8 mouse cellular contexts compared by ENCODE assay signal in the genomic region with DNA sequence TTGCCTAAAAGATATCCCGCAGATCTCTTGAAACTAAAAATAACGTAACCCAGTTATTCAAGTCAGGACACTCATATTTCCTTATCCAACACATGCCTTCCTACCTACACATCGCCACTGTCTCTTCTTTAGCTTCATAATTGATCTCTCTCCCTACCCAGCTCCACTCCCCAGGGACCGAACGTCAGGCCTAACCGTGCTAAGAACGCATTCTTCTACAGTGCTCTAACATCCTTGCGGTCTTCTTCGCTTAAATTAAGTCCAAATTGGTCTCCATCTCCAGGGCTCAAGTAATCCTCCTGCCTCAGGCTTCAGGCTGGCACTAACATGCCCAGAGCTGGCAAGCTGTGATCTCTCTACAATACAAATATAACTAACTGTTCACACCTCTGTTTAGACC. TPM values are rescaled to one million over a fixed set of nuclear protein-coding genes. Genes with fewer than 3 reads are reported as not detected.
A peak's percentile ranks its signal among the peaks of the same experiment; 100 is the strongest.
DNase-seq lines count a peak whose midpoint lies in the region; ATAC-seq and TF ChIP-seq lines count a peak whose summit lies in the region.

No protein-coding gene starts in this region.

- H3K4me2 ChIP-seq in heart, embryonic 11.5 days, result peak overlapping the region; percentile 97
- peak overlapping the region; percentile 94 for H3K4me2 ChIP-seq in limb, embryonic 14.5 days (replicated peaks; ENCODE audit: low read depth, low read length, severe bottlenecking)

- H3K4me1 ChIP-seq in heart, embryonic 11.5 days (ENCODE audit: control insufficient read depth, insufficient read depth, low read length), result peaks cover 19% of the 10 kb centered on the region
- peaks cover 2 to 10% of the 10 kb centered on the region in 2 experiments; a peak in 2 of 4 replicates for H3K4me1 ChIP-seq in ES-E14 (ENCODE audit: control insufficient read depth in 2 of 2, insufficient read depth in 2 of 2, low read length in 2 of 2, poor library complexity in 1 of 2)
- H3K4me1 ChIP-seq in forebrain, embryonic 10.5 days, result peaks cover 38% of the 10 kb centered on the region
- peaks cover 20% of the 10 kb centered on the region for H3K4me1 ChIP-seq in limb, embryonic 14.5 days (ENCODE audit: control insufficient read depth, insufficient read depth, low read length)
- H3K4me1 ChIP-seq in small intestine, adult 2 months (ENCODE audit: control insufficient read depth, insufficient read depth, insufficient read length, low read length), result peaks cover 9% of the 10 kb centered on the region; the same call in 1 of the 2 replicates

- DNase-seq in heart, adult 9 months (ENCODE audit: low spot score in 2 of 2), result no peak
- DNase-seq in ES-E14 (ENCODE audit: low read depth, low spot score), result no peak
- no peak for DNase-seq in forebrain, embryonic 10.5 days (ENCODE audit: extremely low spot score, low spot score)
- peak; percentile 40 for DNase-seq in limb, embryonic 14.5 days (ENCODE audit: low spot score)
- DNase-seq in layer of hippocampus, adult 8-10 months (ENCODE audit: low spot score in 2 of 2), result no peak
- DNase-seq in right cerebral cortex, postnatal 25 days, result no peak

- no peaks in the 10 kb centered on the region for H3K27me3 ChIP-seq in heart, embryonic 11.5 days (ENCODE audit: control insufficient read depth, insufficient read depth, low read length)
- no peaks in the 10 kb centered on the region for H3K27me3 ChIP-seq in forebrain, embryonic 10.5 days (ENCODE audit: poor library complexity, severe bottlenecking)
- no peaks in the 10 kb centered on the region for H3K27me3 ChIP-seq in limb, embryonic 14.5 days (ENCODE audit: control insufficient read depth, insufficient read depth, low read length)
- no peaks in the 10 kb centered on the region for H3K27me3 ChIP-seq in small intestine, adult 2 months (ENCODE audit: control insufficient read depth, insufficient read depth, low read length)

- peak overlapping the region; percentile 97 for H3K27ac ChIP-seq in heart, embryonic 11.5 days (ENCODE audit: low read depth, low read length)
- H3K27ac ChIP-seq in ES-E14 (ENCODE audit: insufficient read depth, low read depth, low read length, poor library complexity, severe bottlenecking), result peak overlapping the region; percentile 99; the same call in 1 of the 2 replicates
- H3K27ac ChIP-seq in forebrain, embryonic 10.5 days, result peak overlapping the region; percentile 100
- H3K27ac ChIP-seq in limb, embryonic 14.5 days (replicated peaks; ENCODE audit: low read depth, low read length), result peak overlapping the region; percentile 99
- H3K27ac ChIP-seq in small intestine, adult 2 months (ENCODE audit: insufficient read depth, low read depth, low read length), result peak overlapping the region; percentile 99

- in situ Hi-C loops in ES-E14 (cut with MboI; ENCODE audit: low sequenced_read_pairs in 2 of 2, unreplicated experiment in 2 of 2), result no loop called here

- peak overlapping the region; percentile 85 for H3K9ac ChIP-seq in heart, embryonic 11.5 days (ENCODE audit: low read depth, low read length)
- peak overlapping the region; percentile 95 for H3K9ac ChIP-seq in ES-E14 (ENCODE audit: insufficient read depth, low read depth, low read length, poor library complexity, severe bottlenecking)
- H3K9ac ChIP-seq in limb, embryonic 14.5 days (ENCODE audit: low read depth, low read length, severe bottlenecking), result peak overlapping the region; percentile 94

- no peak for TF ChIP-seq CTCF in small intestine, adult 2 months (IDR thresholded peaks at IDR 0.05; ENCODE audit: extremely low read depth, insufficient read length, insufficient replicate concordance, low read depth, low read length)

- no peak for TF ChIP-seq POLR2A in limb, embryonic 14.5 days (IDR thresholded peaks at IDR 0.05; ENCODE audit: borderline replicate concordance, extremely low read depth, insufficient read depth, insufficient read length)
- no peak for TF ChIP-seq POLR2A in small intestine, adult 2 months (IDR thresholded peaks at IDR 0.05; ENCODE audit: low read depth, low read length)

- peaks cover 3% of the 10 kb centered on the region; the same call in 1 of the 2 replicates for H3K36me3 ChIP-seq in heart, embryonic 11.5 days (ENCODE audit: control insufficient read depth, insufficient read depth, low read length)
- H3K36me3 ChIP-seq in ES-E14 (ENCODE audit: control insufficient read depth, insufficient read depth, low read length, poor library complexity, severe bottlenecking), result peaks cover 2% of the 10 kb centered on the region; the same call in 1 of the 2 replicates
- peaks cover 19% of the 10 kb centered on the region; the same call in 1 of the 2 replicates for H3K36me3 ChIP-seq in forebrain, embryonic 10.5 days (replicated peaks)
- no peaks in the 10 kb centered on the region for H3K36me3 ChIP-seq in limb, embryonic 14.5 days (ENCODE audit: control insufficient read depth, insufficient read depth, low read length)
- H3K36me3 ChIP-seq in small intestine, adult 2 months (ENCODE audit: control insufficient read depth, insufficient read depth, low read length), result no peaks in the 10 kb centered on the region

- H3K9me3 ChIP-seq in heart, embryonic 11.5 days (replicated peaks; ENCODE audit: control insufficient read depth, low read length), result no peaks in the 10 kb centered on the region
- no peaks in the 10 kb centered on the region for H3K9me3 ChIP-seq in ES-E14 (ENCODE audit: control insufficient read depth, insufficient read depth, low read depth, low read length)
- no peaks in the 10 kb centered on the region for H3K9me3 ChIP-seq in forebrain, embryonic 10.5 days
- H3K9me3 ChIP-seq in limb, embryonic 14.5 days (ENCODE audit: control insufficient read depth, low read length), result no peaks in the 10 kb centered on the region

- 30% methylated on average over 9 of the region's 9 CpGs for WGBS in heart, embryonic 11.5 days (ENCODE audit: insufficient replicate concordance)
- WGBS in forebrain, embryonic 10.5 days, result 50% methylated on average over 9 of the region's 9 CpGs
- 32% methylated on average over 9 of the region's 9 CpGs for WGBS in limb, embryonic 14.5 days
- WGBS in small intestine, adult 2 months, result 15% methylated on average over 9 of the region's 9 CpGs

- no peak for ATAC-seq in heart, embryonic 11.5 days (replicated peaks; ENCODE audit: insufficient number of reproducible peaks, low FRiP score, low TSS enrichment)
- ATAC-seq in limb, embryonic 14.5 days (ENCODE audit: low FRiP score, low read depth), result no peak

- H3K4me3 ChIP-seq in heart, embryonic 11.5 days (ENCODE audit: low read depth, low read length), result peak overlapping the region; percentile 68
- peak overlapping the region; percentile 70 to 100 for H3K4me3 ChIP-seq in ES-E14 (ENCODE audit: insufficient read depth in 1 of 2, low read depth in 1 of 2, low read length in 2 of 2, poor library complexity in 1 of 2, severe bottlenecking in 1 of 2)
- H3K4me3 ChIP-seq in forebrain, embryonic 10.5 days, result peak overlapping the region; percentile 86
- peak overlapping the region; percentile 62 for H3K4me3 ChIP-seq in limb, embryonic 14.5 days (replicated peaks; ENCODE audit: low read length)
- H3K4me3 ChIP-seq in small intestine, adult 2 months (ENCODE audit: low read depth, low read length), result peak overlapping the region; percentile 92

RNA-seq across cellular contexts. Expression of gene Dedd, which starts 0.7 kb away (rescaled TPM):
- 40.4 and 45.4 TPM in 2 replicates for polyA plus RNA-seq in heart, embryonic 11.5 days (2014; fragmentation: Nextera tagmentation; extraction: Ambion mirVana)
- 23.9 and 25.7 TPM in 2 replicates for total RNA-seq in ES-E14 (2012; rRNA removed)
- polyA plus RNA-seq in forebrain, embryonic 10.5 days (2016; fragmentation: Nextera tagmentation; extraction: Ambion mirVana), result 41.8 and 46.5 TPM in 2 replicates
- polyA plus RNA-seq in limb, embryonic 14.5 days (2012; rRNA removed), result 72.5 and 81.1 TPM in 2 replicates
- 50.9 and 57.7 TPM in 2 replicates for polyA plus RNA-seq in limb, embryonic 14.5 days (2014; fragmentation: Nextera tagmentation; extraction: Ambion mirVana)
- polyA plus RNA-seq in small intestine, adult 2 months (2012; rRNA removed), result 24.5 and 40.7 TPM in 2 replicates
- total RNA-seq in layer of hippocampus, adult 8-10 months (2022), result 10 to 100 TPM; 35.7 to 41.2 (median 38.2) TPM

RNA-seq across cellular contexts. Expression of gene Nit1, which starts 17.2 kb away (rescaled TPM):
- 24.8 and 30.9 TPM in 2 replicates for polyA plus RNA-seq in heart, embryonic 11.5 days (2014; fragmentation: Nextera tagmentation; extraction: Ambion mirVana)
- 18.1 and 24.4 TPM in 2 replicates for total RNA-seq in ES-E14 (2012; rRNA removed)
- polyA plus RNA-seq in forebrain, embryonic 10.5 days (2016; fragmentation: Nextera tagmentation; extraction: Ambion mirVana), result 37.1 and 38.0 TPM in 2 replicates
- polyA plus RNA-seq in limb, embryonic 14.5 days (2012; rRNA removed), result 50.0 and 54.0 TPM in 2 replicates
- 29.0 and 30.4 TPM in 2 replicates for polyA plus RNA-seq in limb, embryonic 14.5 days (2014; fragmentation: Nextera tagmentation; extraction: Ambion mirVana)
- 36.8 and 50.7 TPM in 2 replicates for polyA plus RNA-seq in small intestine, adult 2 months (2012; rRNA removed)
- total RNA-seq in layer of hippocampus, adult 8-10 months (2022), result 10 to 100 TPM; 40.1 to 54.1 (median 45.6) TPM

RNA-seq across cellular contexts. Expression of gene Pfdn2, which starts 17.2 kb away (rescaled TPM):
- polyA plus RNA-seq in heart, embryonic 11.5 days (2014; fragmentation: Nextera tagmentation; extraction: Ambion mirVana), result 49.5 and 51.3 TPM in 2 replicates
- total RNA-seq in ES-E14 (2012; rRNA removed), result 41.1 and 41.6 TPM in 2 replicates
- polyA plus RNA-seq in forebrain, embryonic 10.5 days (2016; fragmentation: Nextera tagmentation; extraction: Ambion mirVana), result 158 and 159 TPM in 2 replicates
- 40.5 and 82.5 TPM in 2 replicates for polyA plus RNA-seq in limb, embryonic 14.5 days (2012; rRNA removed)
- 43.0 and 48.0 TPM in 2 replicates for polyA plus RNA-seq in limb, embryonic 14.5 days (2014; fragmentation: Nextera tagmentation; extraction: Ambion mirVana)
- 5.0 and 7.5 TPM in 2 replicates for polyA plus RNA-seq in small intestine, adult 2 months (2012; rRNA removed)
- total RNA-seq in layer of hippocampus, adult 8-10 months (2022), result 100 to 1,000 TPM in 3 of 4 experiments, 10 to 100 TPM in 1; 97.7 to 171 (median 130) TPM

RNA-seq across cellular contexts. Expression of gene Klhdc9, which starts 32.4 kb away (rescaled TPM):
- 0.49 and 0.51 TPM in 2 replicates for polyA plus RNA-seq in heart, embryonic 11.5 days (2014; fragmentation: Nextera tagmentation; extraction: Ambion mirVana)
- total RNA-seq in ES-E14 (2012; rRNA removed), result 0.85 and 1.1 TPM in 2 replicates
- polyA plus RNA-seq in forebrain, embryonic 10.5 days (2016; fragmentation: Nextera tagmentation; extraction: Ambion mirVana), result 2.7 and 2.8 TPM in 2 replicates
- 1.1 and 1.3 TPM in 2 replicates for polyA plus RNA-seq in limb, embryonic 14.5 days (2012; rRNA removed)
- polyA plus RNA-seq in limb, embryonic 14.5 days (2014; fragmentation: Nextera tagmentation; extraction: Ambion mirVana), result 0.88 and 1.1 TPM in 2 replicates
- 0.13 and 0.16 TPM in 2 replicates for polyA plus RNA-seq in small intestine, adult 2 months (2012; rRNA removed)
- 10 to 100 TPM in 2 of 4 experiments, 1 to 10 TPM in 2; 5.1 to 11.7 (median 8.2) TPM for total RNA-seq in layer of hippocampus, adult 8-10 months (2022)

RNA-seq across cellular contexts. Expression of gene Ufc1, which starts 33.4 kb away (rescaled TPM):
- polyA plus RNA-seq in heart, embryonic 11.5 days (2014; fragmentation: Nextera tagmentation; extraction: Ambion mirVana), result 90.3 and 92.9 TPM in 2 replicates
- total RNA-seq in ES-E14 (2012; rRNA removed), result 59.1 and 78.8 TPM in 2 replicates
- polyA plus RNA-seq in forebrain, embryonic 10.5 days (2016; fragmentation: Nextera tagmentation; extraction: Ambion mirVana), result 94.3 and 98.6 TPM in 2 replicates
- 46.5 and 60.9 TPM in 2 replicates for polyA plus RNA-seq in limb, embryonic 14.5 days (2012; rRNA removed)
- 133 and 135 TPM in 2 replicates for polyA plus RNA-seq in limb, embryonic 14.5 days (2014; fragmentation: Nextera tagmentation; extraction: Ambion mirVana)
- polyA plus RNA-seq in small intestine, adult 2 months (2012; rRNA removed), result 6.3 and 10.8 TPM in 2 replicates
- 100 to 1,000 TPM; 101 to 113 (median 108) TPM for total RNA-seq in layer of hippocampus, adult 8-10 months (2022)
